Mouse (Mus musculus) thymus, adult 2 months (tissue): ENCODE data around the gene Klhl2.

ENCODE experiments used
- CTCF ChIP-seq: fragments of 200-500 bp; IDR thresholded peaks from 2 replicates; pipeline ENCODE4 v1.5.1; 2012; ENCODE audit warnings: mild to moderate bottlenecking, control low read depth, low read length, moderate library complexity, borderline replicate concordance; ENCODE audit not compliant: control insufficient read depth, poor library complexity, insufficient read depth; ENCODE audit errors: extremely low read depth
- POLR2A ChIP-seq: fragments of 200-500 bp; IDR thresholded peaks from 2 replicates; pipeline ENCODE4 v1.6.1; 2012; ENCODE audit warnings: mild to moderate bottlenecking, low read length, control low read depth, moderate library complexity; ENCODE audit not compliant: control insufficient read depth, poor library complexity, insufficient read depth; ENCODE audit errors: extremely low read depth

- TF ChIP-seq CTCF (no peak), POLR2A (no peak)
Observed at GRCm38 (mm10) chr8:64769586-64769985, 80.2 kb downstream of the Klhl2 start.
